Mouse (Mus musculus) kidney, postnatal 10 days (tissue): ENCODE results near the gene Them5.

Source experiments
- DNase-seq: peaks from one replicate; pipeline ENCODE4 v3.0.0; 2021; ENCODE audit warnings: mixed read lengths

Gene Them5

GRCm38 (mm10) chr3:94341959-94342422 is at the start of gene Them5:
Gene Them5 (plus strand): TSS chr3:94342099.
- peak; percentile 42 for DNase-seq

GRCm38 (mm10) chr3:94305457-94305856 is 36.4 kb upstream of the Them5 start:
- DNase-seq = no peak

- no peak for DNase-seq
Measured at GRCm38 (mm10) chr3:94306975-94307374, 34.9 kb upstream of the Them5 start.

GRCm38 (mm10) chr3:94309633-94310363 is 32.1 kb upstream of the Them5 start, which contains the start of gene Them4:
Gene Them4 (plus strand): TSS chr3:94310089.
- DNase-seq = peak; percentile 97

- no peak for DNase-seq
Measured at GRCm38 (mm10) chr3:94310491-94310890, 31.4 kb upstream of the Them5 start.

- DNase-seq = no peak
Measured at GRCm38 (mm10) chr3:94310911-94311310, 31.0 kb upstream of the Them5 start.

GRCm38 (mm10) chr3:94311376-94311775 is 30.5 kb upstream of the Them5 start:
- no peak for DNase-seq

- DNase-seq = peak; percentile 17
Measured at GRCm38 (mm10) chr3:94328681-94329080, 13.2 kb upstream of the Them5 start.

GRCm38 (mm10) chr3:94334442-94334841 is 7.5 kb upstream of the Them5 start:
- DNase-seq = no peak

- no peak for DNase-seq
Measured at GRCm38 (mm10) chr3:94338522-94338921, 3.4 kb upstream of the Them5 start.

GRCm38 (mm10) chr3:94342552-94342951 is 653 bp downstream of the Them5 start:
- no peak for DNase-seq

- no peak for DNase-seq
Measured at GRCm38 (mm10) chr3:94344182-94344581, 2.3 kb downstream of the Them5 start.

- DNase-seq = no peak
Measured at GRCm38 (mm10) chr3:94344897-94345296, 3.0 kb downstream of the Them5 start.

- no peak for DNase-seq
Measured at GRCm38 (mm10) chr3:94348146-94348545, 6.2 kb downstream of the Them5 start.

GRCm38 (mm10) chr3:94360812-94361211 is 18.9 kb downstream of the Them5 start:
- DNase-seq = peak; percentile 30

- DNase-seq = no peak
Measured at GRCm38 (mm10) chr3:94362138-94362537, 20.2 kb downstream of the Them5 start, which contains the start of gene C2cd4d. Gene C2cd4d (plus strand): TSS chr3:94362438.

- DNase-seq = peak; percentile 61
Measured at GRCm38 (mm10) chr3:94363291-94364153, 21.6 kb downstream of the Them5 start.

- DNase-seq = no peak
Measured at GRCm38 (mm10) chr3:94364154-94364526, 22.2 kb downstream of the Them5 start.

- peak; percentile 81 for DNase-seq
Measured at GRCm38 (mm10) chr3:94366761-94367160, 24.9 kb downstream of the Them5 start.

- no peak for DNase-seq
Measured at GRCm38 (mm10) chr3:94367511-94367910, 25.6 kb downstream of the Them5 start.

GRCm38 (mm10) chr3:94368631-94369030 is 26.7 kb downstream of the Them5 start:
- DNase-seq = no peak

GRCm38 (mm10) chr3:94369709-94370108 is 27.8 kb downstream of the Them5 start:
- no peak for DNase-seq

GRCm38 (mm10) chr3:94371637-94372036 is 29.7 kb downstream of the Them5 start:
- DNase-seq = peak; percentile 94

- no peak for DNase-seq
Measured at GRCm38 (mm10) chr3:94372038-94372437, 30.1 kb downstream of the Them5 start.
